8 mouse cellular contexts compared by ENCODE assay signal in the genomic region with DNA sequence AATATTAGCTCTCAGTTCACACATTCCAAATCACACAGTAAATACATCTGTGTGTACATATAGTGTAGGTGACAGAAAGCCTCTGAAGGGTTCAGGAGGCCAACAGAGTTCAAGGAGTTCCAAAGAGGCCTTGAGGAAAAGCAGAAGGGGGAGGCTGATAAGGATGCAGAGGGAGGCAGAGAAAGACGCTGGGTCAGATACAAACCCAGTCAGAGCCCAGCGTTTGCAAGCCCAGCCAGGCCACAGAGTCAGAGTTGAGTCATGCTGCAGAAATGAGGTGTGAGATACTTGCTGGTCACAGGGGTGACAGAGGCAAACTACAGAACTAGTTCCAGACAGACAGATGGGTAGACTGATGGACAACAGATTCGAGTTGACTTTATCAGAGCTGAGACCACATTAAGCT.
A peak's percentile ranks its signal among the peaks of the same experiment; 100 is the strongest.
DNase-seq lines count a peak whose midpoint lies in the region; ATAC-seq and TF ChIP-seq lines count a peak whose summit lies in the region.

No protein-coding gene starts in this region.

- H3K36me3 ChIP-seq in heart, embryonic 14.5 days (ENCODE audit: control insufficient read depth, insufficient read depth, low read length) = no peaks in the 10 kb centered on the region
- no peaks in the 10 kb centered on the region for H3K36me3 ChIP-seq in liver, postnatal 0 days (replicated peaks; ENCODE audit: insufficient read depth, low read length)

- TF ChIP-seq CTCF in liver, postnatal 0 days (IDR thresholded peaks at IDR 0.05; ENCODE audit: low read depth) = no peak

- H3K9ac ChIP-seq in heart, embryonic 14.5 days (ENCODE audit: low read length) = no peak overlapping the region
- H3K9ac ChIP-seq in liver, postnatal 0 days (replicated peaks) = no peak overlapping the region

- H3K4me1 ChIP-seq in heart, embryonic 14.5 days (ENCODE audit: control insufficient read depth in 2 of 2, insufficient read depth in 2 of 2, low read length in 2 of 2) = peaks cover 34 to 41% of the 10 kb centered on the region in 2 experiments
- peaks cover 8% of the 10 kb centered on the region for H3K4me1 ChIP-seq in liver, postnatal 0 days (ENCODE audit: insufficient read depth)

- no peaks in the 10 kb centered on the region for H3K9me3 ChIP-seq in heart, embryonic 14.5 days (ENCODE audit: control insufficient read depth, low read length)
- no peaks in the 10 kb centered on the region for H3K9me3 ChIP-seq in liver, postnatal 0 days (ENCODE audit: low read length)

- peak; percentile 84 for TF ChIP-seq EP300 in liver, postnatal 0 days (IDR thresholded peaks at IDR 0.05; ENCODE audit: low read depth)

- no peak overlapping the region for H3K4me3 ChIP-seq in heart, embryonic 14.5 days (ENCODE audit: control insufficient read depth in 1 of 2, insufficient read depth in 1 of 2, low read depth in 1 of 2, low read length in 2 of 2)
- no peak overlapping the region for H3K4me3 ChIP-seq in liver, postnatal 0 days (ENCODE audit: low read depth, low read length)

- ATAC-seq in heart, embryonic 14.5 days (ENCODE audit: insufficient number of reproducible peaks, insufficient read depth, low FRiP score, low read depth) = peak; percentile 55; the same call in 1 of the 2 replicates
- peak; percentile 86 for ATAC-seq in liver, postnatal 0 days
- ATAC-seq in frontal cortex, adult (ENCODE audit: low TSS enrichment) = no peak

- H3K27ac ChIP-seq in heart, embryonic 14.5 days (replicated peaks in 1 of 2; ENCODE audit: control insufficient read depth in 1 of 2, insufficient read depth in 1 of 2, low read depth in 2 of 2, low read length in 2 of 2) = peak overlapping the region; percentile 73 to 78
- H3K27ac ChIP-seq in liver, postnatal 0 days (ENCODE audit: low read depth) = peak overlapping the region; percentile 34; the same call in 1 of the 2 replicates

- no peak overlapping the region for H3K4me2 ChIP-seq in heart, embryonic 14.5 days (ENCODE audit: low read length)
- H3K4me2 ChIP-seq in liver, postnatal 0 days (ENCODE audit: low read depth, low read length) = no peak overlapping the region

- WGBS in heart, embryonic 14.5 days = 0% methylated on average over 3 of the region's 3 CpGs
- WGBS in liver, postnatal 0 days (ENCODE audit: insufficient replicate concordance) = 28% methylated on average over 3 of the region's 3 CpGs

- DNase-seq in 3134 (ENCODE audit: extremely low read depth, insufficient read length, low spot score) = peak; percentile 41
- peak; percentile 11 for DNase-seq in MN1 (ENCODE audit: low spot score)
- DNase-seq in liver, postnatal 0 days = peak; percentile 23
- DNase-seq in layer of hippocampus, postnatal 10 days (ENCODE audit: low spot score in 2 of 2) = no peak
- no peak for DNase-seq in natural killer cell, adult 2 months (ENCODE audit: low spot score in 2 of 2)
- DNase-seq in left cerebral cortex, postnatal 14 days (ENCODE audit: low spot score in 2 of 2) = no peak

- intact Hi-C loops in left cerebral cortex, postnatal 14 days (cut with DNase I) = no loop called here

- H3K27me3 ChIP-seq in heart, embryonic 14.5 days (ENCODE audit: control insufficient read depth, insufficient read depth, low read length) = no peaks in the 10 kb centered on the region
- H3K27me3 ChIP-seq in liver, postnatal 0 days (ENCODE audit: insufficient read depth, low read length) = no peaks in the 10 kb centered on the region

Comparison
In these comparisons a context has a peak if more than half of its experiments do, and no peak if none do; other contexts are left out.
1. DNase-seq: peak in 3134 (single experiment), MN1 (single experiment) and liver, postnatal 0 days (single experiment); none in layer of hippocampus, postnatal 10 days (0 of 2), natural killer cell, adult 2 months (0 of 2) and left cerebral cortex, postnatal 14 days (0 of 2).